Mouse (Mus musculus) stomach, embryonic 14.5 days (tissue): ENCODE results near the gene Timm17a. TPM values are rescaled to one million over a fixed set of nuclear protein-coding genes. Genes with fewer than 3 reads are reported as not detected.

Experiments
- ATAC-seq: fragments of 200-750 bp; cut with Nextera tagmentation; 2 replicates; pipeline ENCODE4 v1.8.0; 2017; ENCODE audit warnings: low read depth, moderate TSS enrichment; ENCODE audit not compliant: insufficient number of reproducible peaks, insufficient read depth, low FRiP score
- H3K27ac ChIP-seq: fragments of 300-500 bp; sonication (generic); 2 replicates; pipeline ENCODE4 v1.5.1; 2014; ENCODE audit warnings: mild to moderate bottlenecking, low read length, moderate library complexity, mixed read lengths
- H3K27me3 ChIP-seq: fragments of 300-500 bp; sonication (generic); 2 replicates; pipeline ENCODE4 v1.6.1; 2014; ENCODE audit warnings: low read length, control low read depth, mixed read lengths; ENCODE audit not compliant: control insufficient read depth, insufficient read depth
- H3K36me3 ChIP-seq: fragments of 300-500 bp; sonication (generic); 2 replicates; pipeline ENCODE4 v1.6.1; 2014; ENCODE audit warnings: mild to moderate bottlenecking, control low read depth, low read length, moderate library complexity, mixed read lengths; ENCODE audit not compliant: control insufficient read depth, insufficient read depth
- H3K4me1 ChIP-seq: fragments of 300-500 bp; sonication (generic); 2 replicates; pipeline ENCODE4 v1.6.1; 2014; ENCODE audit warnings: low read length, control low read depth, mixed read lengths; ENCODE audit not compliant: control insufficient read depth, insufficient read depth
- H3K4me2 ChIP-seq: fragments of 300-500 bp; sonication (generic); replicated peaks from 2 replicates; pipeline ENCODE4 v1.6.1; 2014; ENCODE audit warnings: low read depth, low read length, control low read depth
- H3K4me3 ChIP-seq: fragments of 300-500 bp; sonication (generic); 2 replicates; pipeline ENCODE4 v1.5.1; 2014; ENCODE audit warnings: low read depth, low read length, control low read depth
- H3K9ac ChIP-seq: fragments of 300-500 bp; sonication (generic); replicated peaks from 2 replicates; pipeline ENCODE4 v1.6.1; 2014; ENCODE audit warnings: low read depth, mild to moderate bottlenecking, control low read depth, low read length, moderate library complexity, mixed read lengths
- H3K9me3 ChIP-seq: fragments of 300-500 bp; sonication (generic); 2 replicates; pipeline ENCODE4 v1.6.1; 2016; ENCODE audit warnings: low read depth, low read length, control low read depth; ENCODE audit not compliant: control insufficient read depth
- WGBS: fragments of 180-500 bp; shearing (Covaris S2); extraction: QIAGEN DNeasy Blood & Tissue Kit; methylation state at CpG from one replicate; pipeline ENCODE4 v1.1.7; 2014; 5-methylcytosine and 5-hydroxymethylcytosine counted together
- polyA plus RNA-seq: library from polyadenylated mRNA; unstranded; fragments of >200 nt; fragmentation: Nextera tagmentation; extraction: Ambion mirVana; gene quantifications from 2 replicates; pipeline ENCODE4 v1.2.1, GENCODE M21; 2014

The Timm17a gene
- polyA plus RNA-seq, 1 experiment from 2014 or later, result 179 TPM

DNA sequence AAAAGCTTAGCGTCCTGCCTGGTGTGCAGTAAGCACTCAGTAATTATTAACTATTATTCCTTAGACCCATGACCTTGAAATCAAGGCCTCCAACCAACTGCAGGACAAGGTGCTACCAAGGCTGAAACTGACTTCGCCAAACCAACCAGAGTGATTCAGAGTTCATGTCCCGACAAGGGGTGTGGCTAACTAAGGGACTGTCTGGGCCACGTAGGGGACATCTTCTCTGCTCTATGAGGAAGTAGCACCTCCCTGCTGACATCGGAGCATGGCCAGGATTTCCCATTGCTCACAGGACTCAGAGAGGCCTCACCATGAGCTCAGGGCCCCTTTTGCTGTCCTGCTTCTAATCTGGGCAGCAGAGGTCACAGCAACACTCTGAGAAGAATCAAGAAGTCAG, 47.7 kb downstream of the Timm17a start:
- Histone ChIP-seq H3K9ac (no peak overlapping the region), H3K9me3 (no peaks in the 10 kb centered on the region), H3K27ac (peak overlapping the region; percentile 29; the same call in 1 of the 2 replicates), H3K4me3 (no peak overlapping the region), H3K27me3 (no peaks in the 10 kb centered on the region), H3K4me2 (no peak overlapping the region), H3K36me3 (peaks cover 50% of the 10 kb centered on the region), H3K4me1 (no peaks in the 10 kb centered on the region)
- ATAC-seq, result peak; percentile 64
- 66% methylated on average over 5 of the region's 5 CpGs for WGBS

DNA sequence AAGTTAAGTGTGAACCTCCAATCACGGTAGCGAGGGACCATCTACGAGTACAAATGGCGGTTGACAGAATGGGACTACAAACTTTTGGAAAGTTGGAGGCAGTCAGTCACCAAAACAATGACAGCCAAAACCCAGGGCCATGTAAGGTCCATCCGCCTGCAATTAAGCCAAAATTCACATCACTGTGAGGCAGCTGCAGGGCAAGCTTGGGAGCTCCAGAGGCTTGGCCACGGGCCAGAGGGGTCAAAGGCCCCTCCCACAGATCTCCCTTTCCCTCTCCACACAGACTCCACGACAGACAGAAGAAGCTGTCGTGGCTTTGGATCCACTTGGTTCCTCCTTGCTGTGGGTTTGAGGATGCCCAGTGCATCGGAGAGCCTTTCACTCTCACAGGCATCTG, 50.3 kb downstream of the Timm17a start:
- Histone ChIP-seq H3K4me1 (no peaks in the 10 kb centered on the region; the same call in 1 of the 2 replicates), H3K9me3 (no peaks in the 10 kb centered on the region), H3K36me3 (peaks cover 44% of the 10 kb centered on the region), H3K9ac (no peak overlapping the region), H3K4me3 (no peak overlapping the region), H3K27me3 (no peaks in the 10 kb centered on the region), H3K27ac (no peak overlapping the region), H3K4me2 (no peak overlapping the region)
- WGBS, result 79% methylated on average over 9 of the region's 9 CpGs
- no peak for ATAC-seq

GRCm38 (mm10) chr1:135262329-135262728, 51.2 kb downstream of the Timm17a start:
- 76% methylated on average over 3 of the region's 3 CpGs for WGBS
- Histone ChIP-seq H3K4me2 (no peak overlapping the region), H3K4me3 (no peak overlapping the region), H3K27ac (no peak overlapping the region), H3K36me3 (peaks cover 35% of the 10 kb centered on the region), H3K9ac (no peak overlapping the region), H3K27me3 (no peaks in the 10 kb centered on the region), H3K4me1 (no peaks in the 10 kb centered on the region; the same call in 1 of the 2 replicates), H3K9me3 (no peaks in the 10 kb centered on the region)
- no peak for ATAC-seq

- peak; percentile 50 for ATAC-seq
- WGBS, result 60% methylated on average over 6 of the region's 6 CpGs
- Histone ChIP-seq H3K9ac (no peak overlapping the region), H3K4me3 (no peak overlapping the region), H3K4me2 (0 out of 2 replicates have a peak overlapping the region, but pooled peaks have one; percentile 4), H3K9me3 (no peaks in the 10 kb centered on the region), H3K36me3 (peaks cover 28% of the 10 kb centered on the region; the same call in 1 of the 2 replicates), H3K27me3 (no peaks in the 10 kb centered on the region), H3K4me1 (no peaks in the 10 kb centered on the region; the same call in 1 of the 2 replicates), H3K27ac (peak overlapping the region; percentile 83)
Measured at GRCm38 (mm10) chr1:135260931-135261330, 52.6 kb downstream of the Timm17a start.

GRCm38 (mm10) chr1:135259128-135259436, 54.5 kb downstream of the Timm17a start:
- peak overlapping the region; percentile 81 for H3K27ac ChIP-seq
- H3K36me3 ChIP-seq, result peaks cover 14% of the 10 kb centered on the region; the same call in 1 of the 2 replicates
- 2% methylated on average over 10 of the region's 10 CpGs for WGBS
- H3K4me3 ChIP-seq, result peak overlapping the region; percentile 12; the same call in 1 of the 2 replicates
- H3K9me3 ChIP-seq, result no peaks in the 10 kb centered on the region
- no peaks in the 10 kb centered on the region for H3K27me3 ChIP-seq
- H3K4me1 ChIP-seq, result no peaks in the 10 kb centered on the region; the same call in 1 of the 2 replicates
- peak; percentile 53; the same call in 1 of the 2 replicates for ATAC-seq
- peak overlapping the region; percentile 37 for H3K4me2 ChIP-seq
- no peak overlapping the region for H3K9ac ChIP-seq

DNA sequence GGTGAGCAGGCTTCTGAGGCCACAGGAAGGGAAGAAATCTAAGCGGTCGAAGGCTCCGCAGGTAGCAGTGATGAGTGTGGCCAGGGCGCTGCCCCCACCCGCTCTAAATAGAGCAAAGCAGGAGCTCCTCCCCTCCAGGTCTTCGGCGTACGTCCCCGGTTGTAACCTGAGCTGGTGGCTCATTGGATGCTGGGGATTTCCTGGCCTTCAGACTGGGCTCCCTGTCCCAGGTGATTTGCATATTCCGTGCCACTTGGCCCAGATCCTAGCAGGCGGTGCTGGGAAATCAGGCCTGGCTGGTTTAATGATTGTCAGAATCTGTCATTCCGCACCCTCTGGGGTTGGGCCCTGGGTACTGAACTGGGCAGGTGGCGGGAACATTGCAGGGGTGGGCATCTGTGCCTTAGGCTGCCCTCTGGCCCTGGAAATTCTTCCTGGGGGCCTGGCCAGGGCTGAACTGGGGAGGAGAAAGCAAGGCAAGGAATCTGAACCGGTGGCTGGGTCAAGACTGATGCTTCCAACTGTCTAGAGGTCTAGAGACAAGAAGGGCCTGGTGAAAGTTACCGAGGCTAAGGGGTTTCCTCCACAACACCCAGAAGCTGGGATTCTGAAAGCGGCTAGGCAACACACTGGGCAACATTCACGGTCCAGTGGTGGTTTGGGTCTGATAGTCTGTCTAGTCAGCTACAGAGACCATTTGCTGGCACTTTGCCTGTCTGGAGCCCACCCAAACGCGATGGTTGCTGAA, 55.0 kb downstream of the Timm17a start, which contains the start of gene Elf3:
TSS of gene Elf3 (minus strand) at position 189 of the 748 bp plus-strand sequence.
- no peaks in the 10 kb centered on the region; the same call in 1 of the 2 replicates for H3K4me1 ChIP-seq
- H3K27ac ChIP-seq, result peak within 1 kb of the TSS; percentile 81
- peak within 1 kb of the TSS; percentile 37 for H3K4me2 ChIP-seq
- ATAC-seq, result peak; percentile 83
- H3K9me3 ChIP-seq, result no peaks in the 10 kb centered on the region
- 7% methylated on average over 19 of the region's 19 CpGs for WGBS
- peak within 1 kb of the TSS; percentile 28 for H3K9ac ChIP-seq
- peaks cover 10% of the 10 kb centered on the region; the same call in 1 of the 2 replicates for H3K36me3 ChIP-seq
- H3K4me3 ChIP-seq, result peak within 1 kb of the TSS; percentile 38
- H3K27me3 ChIP-seq, result no peaks in the 10 kb centered on the region

GRCm38 (mm10) chr1:135256299-135256698, 57.3 kb downstream of the Timm17a start:
- no peak overlapping the region for H3K9ac ChIP-seq
- H3K27me3 ChIP-seq, result no peaks in the 10 kb centered on the region
- peaks cover 4% of the 10 kb centered on the region; the same call in 1 of the 2 replicates for H3K36me3 ChIP-seq
- H3K4me3 ChIP-seq, result peak overlapping the region; percentile 38
- no peaks in the 10 kb centered on the region for H3K9me3 ChIP-seq
- H3K4me2 ChIP-seq, result peak overlapping the region; percentile 37
- 79% methylated on average over 6 of the region's 6 CpGs for WGBS
- H3K4me1 ChIP-seq, result no peaks in the 10 kb centered on the region; the same call in 1 of the 2 replicates
- H3K27ac ChIP-seq, result no peak overlapping the region
- ATAC-seq, result no peak

- Histone ChIP-seq H3K4me1 (peaks cover 8% of the 10 kb centered on the region; the same call in 1 of the 2 replicates), H3K4me2 (no peak overlapping the region), H3K9me3 (no peaks in the 10 kb centered on the region), H3K27ac (no peak overlapping the region), H3K9ac (no peak overlapping the region), H3K36me3 (peaks cover 4% of the 10 kb centered on the region; the same call in 1 of the 2 replicates), H3K4me3 (no peak overlapping the region), H3K27me3 (no peaks in the 10 kb centered on the region)
- WGBS, result 26% methylated on average over 4 of the region's 4 CpGs
- ATAC-seq, result no peak
Measured at GRCm38 (mm10) chr1:135252854-135253253, 60.7 kb downstream of the Timm17a start.
